Mouse (Mus musculus) liver, adult 10 weeks (tissue): ENCODE data around the gene Olfr630. TPM values are rescaled to one million over a fixed set of nuclear protein-coding genes. Genes with fewer than 3 reads are reported as not detected.

Experiments
- polyA plus RNA-seq: library from polyadenylated mRNA; stranded (reverse); fragments of 350-450 nt; fragmentation: Illumina TruSeq; extraction: RNeasy Lipid Tissue Mini Kit (QIAGEN cat#74804); gene quantifications from one replicate; pipeline ENCODE4 v1.2.3, GENCODE M21; 2014; ENCODE audit warnings: low read depth, low replicate concordance

Gene Olfr630
- polyA plus RNA-seq = not detected

GRCm38 (mm10) chr7:103757233-103757632, at the start of gene Olfr630:
Gene Olfr630, minus strand, starts transcription at chr7:103757333.

GRCm38 (mm10) chr7:103791721-103792120, 34.6 kb upstream of the Olfr630 start, which contains the start of gene Olfr67:
Gene Olfr67, minus strand, starts transcription at chr7:103791821.

GRCm38 (mm10) chr7:103779598-103779997, 22.5 kb upstream of the Olfr630 start, which contains the start of gene Olfr68:
Gene Olfr68, minus strand, starts transcription at chr7:103779698.

DNA sequence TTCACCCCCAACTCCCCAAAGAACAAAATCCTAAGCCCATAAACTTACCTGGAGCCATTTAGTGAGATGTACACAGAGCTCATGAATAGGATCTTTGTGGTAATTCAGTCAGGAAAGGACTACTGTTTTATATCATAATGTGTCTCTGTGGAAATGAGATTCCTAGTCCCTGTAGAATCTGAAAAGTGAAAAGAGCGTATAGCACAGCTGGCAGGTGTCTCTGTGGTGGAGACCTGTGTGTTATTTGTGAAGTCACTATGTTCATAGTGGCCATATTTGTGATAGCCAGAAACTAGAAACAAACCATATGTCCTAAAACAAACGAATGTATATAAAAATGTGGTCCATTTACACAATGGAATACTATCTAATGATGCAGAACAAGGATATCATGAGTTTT, 14.4 kb upstream of the Olfr630 start, which contains the start of gene Olfr69:
Gene Olfr69, minus strand, starts transcription at position 101 of the 400 bp plus-strand sequence.

DNA sequence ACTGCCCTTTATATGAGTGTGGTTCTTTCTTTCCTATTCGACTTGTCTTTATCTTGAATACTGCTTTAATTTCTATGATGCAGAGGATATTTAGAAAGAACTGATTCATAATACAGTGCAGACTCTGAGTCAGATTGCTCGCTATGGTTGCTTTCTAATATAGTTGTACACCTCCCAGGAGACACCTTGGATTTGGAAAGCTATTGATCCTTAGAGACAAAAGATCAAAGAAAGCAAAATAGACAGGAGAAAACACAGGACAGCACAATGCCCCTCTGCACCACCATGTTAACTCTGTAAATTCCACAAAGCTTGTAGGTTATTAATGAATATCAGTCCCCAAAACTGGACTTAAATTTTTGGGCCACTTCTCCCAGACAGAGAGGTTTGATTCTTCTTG, 12.3 kb downstream of the Olfr630 start, which contains the start of gene Olfr629:
Gene Olfr629, minus strand, starts transcription at position 101 of the 400 bp plus-strand sequence.

GRCm38 (mm10) chr7:103730074-103730473, 27.1 kb downstream of the Olfr630 start, which contains the start of gene Olfr628:
Gene Olfr628, plus strand, starts transcription at chr7:103730374.

DNA sequence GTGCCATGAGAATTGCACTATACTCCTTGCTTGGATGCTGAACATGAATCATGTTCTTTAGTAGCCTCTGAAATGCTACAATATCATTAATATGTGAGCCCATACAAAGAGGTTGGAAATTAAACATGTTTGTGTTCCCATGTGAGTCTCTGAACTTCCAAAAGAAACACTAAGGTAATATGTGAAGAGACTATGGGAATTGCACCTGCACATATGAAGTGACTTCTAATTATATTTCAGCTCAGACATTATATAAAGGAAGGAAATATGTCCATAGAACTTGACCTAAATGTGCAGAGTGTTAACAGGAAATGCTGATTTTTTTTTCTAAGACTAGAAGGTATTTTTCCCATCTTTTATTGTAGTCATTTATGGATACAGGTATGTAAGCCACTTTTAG, 42.8 kb downstream of the Olfr630 start, which contains the start of gene Olfr243:
Gene Olfr243, plus strand, starts transcription at position 301 of the 400 bp plus-strand sequence.

Other genes with a start within 250 kb of the Olfr630 start
- not detected for gene Olfr610, start 245.2 kb downstream of the Olfr630 start, polyA plus RNA-seq
- gene Olfr611, start 236.5 kb downstream of the Olfr630 start, polyA plus RNA-seq = not detected
- gene Olfr612, start 214.6 kb downstream of the Olfr630 start, polyA plus RNA-seq = not detected
- gene Olfr613, start 209.3 kb downstream of the Olfr630 start, polyA plus RNA-seq = not detected
- gene Olfr615, start 201.3 kb downstream of the Olfr630 start, polyA plus RNA-seq = not detected
- not detected for gene Olfr616, start 188.2 kb downstream of the Olfr630 start, polyA plus RNA-seq
- not detected for gene Olfr617, start 184.3 kb downstream of the Olfr630 start, polyA plus RNA-seq
- gene Olfr618, start 167.2 kb downstream of the Olfr630 start, polyA plus RNA-seq = not detected
- not detected for gene Olfr619, start 156.8 kb downstream of the Olfr630 start, polyA plus RNA-seq
- gene Olfr620, start 144.8 kb downstream of the Olfr630 start, polyA plus RNA-seq = not detected
- not detected for gene Olfr622, start 114.6 kb downstream of the Olfr630 start, polyA plus RNA-seq
- not detected for gene Olfr623, start 93.6 kb downstream of the Olfr630 start, polyA plus RNA-seq
- 0.13 TPM for gene Olfr624, start 86.1 kb downstream of the Olfr630 start, polyA plus RNA-seq
- not detected for gene Olfr625-ps1, start 74.6 kb downstream of the Olfr630 start, polyA plus RNA-seq
- not detected for gene Olfr243, start 42.7 kb downstream of the Olfr630 start, polyA plus RNA-seq
- gene Olfr628, start 27.0 kb downstream of the Olfr630 start, polyA plus RNA-seq = not detected
- gene Olfr629, start 12.4 kb downstream of the Olfr630 start, polyA plus RNA-seq = not detected
- gene Olfr69, start 14.3 kb upstream of the Olfr630 start, polyA plus RNA-seq = not detected
- gene Olfr68, start 22.4 kb upstream of the Olfr630 start, polyA plus RNA-seq = not detected
- gene Olfr67, start 34.5 kb upstream of the Olfr630 start, polyA plus RNA-seq = not detected
- gene Hbb-bt, start 56.7 kb upstream of the Olfr630 start, polyA plus RNA-seq = 14.4 TPM
- 131 TPM for gene Hbb-bs, start 70.8 kb upstream of the Olfr630 start, polyA plus RNA-seq
- gene Hbb-bh2, start 83.2 kb upstream of the Olfr630 start, polyA plus RNA-seq = not detected
- gene Hbb-bh1, start 85.8 kb upstream of the Olfr630 start, polyA plus RNA-seq = not detected
- not detected for gene Hbb-y, start 95.9 kb upstream of the Olfr630 start, polyA plus RNA-seq
- gene Olfr66, start 128.9 kb upstream of the Olfr630 start, polyA plus RNA-seq = not detected
- not detected for gene Olfr64, start 137.2 kb upstream of the Olfr630 start, polyA plus RNA-seq
- gene Olfr65, start 146.2 kb upstream of the Olfr630 start, polyA plus RNA-seq = not detected
- gene Olfr631, start 171.5 kb upstream of the Olfr630 start, polyA plus RNA-seq = not detected
- gene Olfr632, start 177.0 kb upstream of the Olfr630 start, polyA plus RNA-seq = not detected
- not detected for gene Olfr633, start 187.1 kb upstream of the Olfr630 start, polyA plus RNA-seq
- gene Olfr635, start 213.8 kb upstream of the Olfr630 start, polyA plus RNA-seq = not detected
- not detected for gene Olfr638, start 241.4 kb upstream of the Olfr630 start, polyA plus RNA-seq